Mouse (Mus musculus) intestine, embryonic 15.5 days (tissue): ENCODE data around the gene Ppp4r1. TPM values are rescaled to one million over a fixed set of nuclear protein-coding genes. Genes with fewer than 3 reads are reported as not detected.

Experiments
- ATAC-seq: fragments of 200-750 bp; cut with Nextera tagmentation; 2 replicates; pipeline ENCODE4 v1.8.0; 2017; ENCODE audit warnings: moderate TSS enrichment, moderate library complexity
- H3K27ac ChIP-seq: fragments of 300-500 bp; sonication (generic); 2 replicates; pipeline ENCODE4 v1.5.1; 2015; ENCODE audit warnings: mild to moderate bottlenecking, inconsistent platforms
- H3K27me3 ChIP-seq: fragments of 300-500 bp; sonication (generic); replicated peaks from 2 replicates; pipeline ENCODE4 v1.6.1; 2015; ENCODE audit warnings: inconsistent platforms
- H3K36me3 ChIP-seq: fragments of 300-500 bp; sonication (generic); 2 replicates; pipeline ENCODE4 v1.6.1; 2015; ENCODE audit warnings: inconsistent platforms
- H3K4me1 ChIP-seq: fragments of 300-500 bp; sonication (generic); replicated peaks from 2 replicates; pipeline ENCODE4 v1.6.1; 2015; ENCODE audit warnings: inconsistent platforms
- H3K4me2 ChIP-seq: fragments of 300-500 bp; sonication (generic); replicated peaks from 2 replicates; pipeline ENCODE4 v1.6.1; 2015; ENCODE audit warnings: mild to moderate bottlenecking, inconsistent platforms
- H3K4me3 ChIP-seq: fragments of 300-500 bp; sonication (generic); replicated peaks from 2 replicates; pipeline ENCODE4 v1.5.1; 2015; ENCODE audit warnings: inconsistent platforms
- H3K9ac ChIP-seq: fragments of 300-500 bp; sonication (generic); 2 replicates; pipeline ENCODE4 v1.6.1; 2015; ENCODE audit warnings: inconsistent platforms
- H3K9me3 ChIP-seq: fragments of 300-500 bp; sonication (generic); 2 replicates; pipeline ENCODE4 v1.6.1; 2016; ENCODE audit warnings: inconsistent platforms
- WGBS: fragments of 180-500 bp; shearing (Covaris S2); methylation state at CpG from one replicate; pipeline ENCODE4 v1.1.7; 2015; 5-methylcytosine and 5-hydroxymethylcytosine counted together
- polyA plus RNA-seq: library from polyadenylated mRNA; unstranded; fragments of >200 nt; fragmentation: Nextera tagmentation; extraction: Ambion mirVana; gene quantifications from 2 replicates; pipeline ENCODE4 v1.2.1, GENCODE M21; 2015

Gene Ppp4r1
- polyA plus RNA-seq, 1 experiment from 2014 or later: 35.1 TPM

- H3K36me3 ChIP-seq: peaks cover 15% of the 10 kb centered on the region
- no peak overlapping the region for H3K4me2 ChIP-seq
- ATAC-seq: no peak
- no peaks in the 10 kb centered on the region for H3K27me3 ChIP-seq
- 89% methylated on average over 10 of the region's 10 CpGs for WGBS
- no peaks in the 10 kb centered on the region for H3K9me3 ChIP-seq
- H3K27ac ChIP-seq: no peak overlapping the region
- no peak overlapping the region for H3K4me3 ChIP-seq
- H3K4me1 ChIP-seq: 0 out of 2 replicates have a peak, but pooled peaks cover 2% of the 10 kb centered on the region
- no peak overlapping the region for H3K9ac ChIP-seq
These were observed 41.9 kb downstream of the Ppp4r1 start for GRCm38 (mm10) chr17:65824246-65824645.

DNA sequence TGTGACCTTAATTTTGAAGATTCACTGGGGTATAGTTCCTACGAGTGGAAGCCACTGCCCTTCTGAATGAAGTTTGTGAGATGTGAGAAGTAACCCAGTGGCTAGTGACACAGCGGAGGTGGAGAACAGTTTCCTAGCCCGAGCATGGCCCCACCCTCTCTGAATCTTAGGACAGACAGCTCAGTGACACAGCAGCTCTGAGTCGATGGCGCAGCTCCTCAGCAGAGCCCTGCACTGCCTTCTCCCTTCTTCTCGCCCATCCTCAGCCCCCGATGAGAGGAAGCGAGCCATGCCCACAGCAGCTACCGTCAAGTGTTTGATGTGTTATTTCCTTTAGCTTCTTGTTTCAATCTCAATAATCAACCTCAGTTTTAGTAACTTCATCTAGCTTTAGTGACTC lies 43.9 kb downstream of the Ppp4r1 start:
- H3K36me3 ChIP-seq: peaks cover 19% of the 10 kb centered on the region
- H3K4me2 ChIP-seq: no peak overlapping the region
- no peak overlapping the region for H3K9ac ChIP-seq
- H3K27ac ChIP-seq: no peak overlapping the region
- 75% methylated on average over 9 of the region's 9 CpGs for WGBS
- H3K9me3 ChIP-seq: no peaks in the 10 kb centered on the region
- H3K4me1 ChIP-seq: 0 out of 2 replicates have a peak, but pooled peaks cover 2% of the 10 kb centered on the region
- no peak overlapping the region for H3K4me3 ChIP-seq
- no peak for ATAC-seq
- no peaks in the 10 kb centered on the region for H3K27me3 ChIP-seq

DNA sequence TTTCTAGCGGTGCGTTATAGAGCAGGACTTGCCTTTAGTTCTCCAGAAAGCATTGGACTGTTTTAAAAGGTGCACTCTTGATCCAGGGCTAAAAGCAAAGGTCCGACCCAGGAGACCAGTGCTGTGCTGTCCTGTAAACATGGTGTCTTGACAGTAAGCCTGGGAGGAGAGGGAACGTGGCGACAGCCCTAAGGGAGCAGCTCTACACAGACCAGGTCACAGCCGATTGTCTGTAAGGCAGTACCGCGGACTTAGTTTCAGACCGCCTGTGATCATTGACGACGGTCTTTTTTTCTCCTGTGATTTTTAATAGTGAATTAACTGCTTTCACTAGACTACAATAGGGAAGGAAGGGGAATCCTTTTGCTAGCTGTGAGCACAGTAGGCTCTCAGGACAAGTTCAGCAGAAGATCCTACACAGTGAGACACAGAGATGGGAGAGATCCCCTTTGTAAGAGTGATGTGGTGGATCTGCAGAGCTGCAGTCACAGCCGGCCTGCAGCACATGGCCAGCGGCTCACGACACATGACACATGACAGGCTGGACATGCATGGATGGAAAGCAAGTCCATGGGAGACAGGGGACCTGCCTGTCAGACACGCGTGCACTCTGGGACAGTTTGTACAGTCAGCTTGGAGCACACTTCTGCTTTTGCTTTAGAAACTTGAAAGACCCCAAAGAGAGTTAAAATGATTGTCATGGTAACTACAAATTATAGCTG lies 44.9 kb downstream of the Ppp4r1 start:
- H3K4me2 ChIP-seq: no peak overlapping the region
- H3K9ac ChIP-seq: no peak overlapping the region
- peaks cover 21% of the 10 kb centered on the region for H3K36me3 ChIP-seq
- H3K9me3 ChIP-seq: no peaks in the 10 kb centered on the region
- no peak for ATAC-seq
- H3K27me3 ChIP-seq: no peaks in the 10 kb centered on the region
- 0 out of 2 replicates have a peak, but pooled peaks cover 2% of the 10 kb centered on the region for H3K4me1 ChIP-seq
- H3K4me3 ChIP-seq: no peak overlapping the region
- WGBS: 94% methylated on average over 16 of the region's 16 CpGs
- no peak overlapping the region for H3K27ac ChIP-seq

DNA sequence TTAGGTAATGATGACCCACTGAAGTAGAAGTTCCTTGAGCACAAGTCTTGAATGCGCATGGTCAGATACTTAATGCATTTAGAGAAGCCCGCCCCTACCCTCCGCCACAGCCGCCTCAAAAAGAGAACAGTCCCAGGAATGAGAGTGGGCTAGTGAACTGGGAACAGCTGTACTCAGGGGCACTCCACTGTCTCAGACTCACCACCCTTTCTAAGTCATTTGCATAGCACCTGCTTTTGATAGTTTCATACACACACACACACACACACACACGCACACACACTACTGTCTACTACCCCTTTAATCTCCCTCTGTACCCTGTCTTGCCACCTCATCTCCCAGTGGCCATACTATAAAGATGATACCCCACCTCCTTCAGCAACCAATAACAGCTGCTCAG lies 45.5 kb downstream of the Ppp4r1 start:
- Histone ChIP-seq H3K9me3 (no peaks in the 10 kb centered on the region), H3K36me3 (peaks cover 21% of the 10 kb centered on the region), H3K27me3 (no peaks in the 10 kb centered on the region), H3K9ac (no peak overlapping the region), H3K27ac (no peak overlapping the region), H3K4me2 (no peak overlapping the region), H3K4me1 (0 out of 2 replicates have a peak, but pooled peaks cover 2% of the 10 kb centered on the region), H3K4me3 (no peak overlapping the region)
- ATAC-seq: no peak
- WGBS: 91% methylated on average over 5 of the region's 5 CpGs

- no peak overlapping the region for H3K27ac ChIP-seq
- no peak overlapping the region for H3K9ac ChIP-seq
- H3K36me3 ChIP-seq: peaks cover 32% of the 10 kb centered on the region
- no peaks in the 10 kb centered on the region for H3K9me3 ChIP-seq
- WGBS: 82% methylated on average over 11 of the region's 11 CpGs
- H3K4me3 ChIP-seq: no peak overlapping the region
- no peak overlapping the region for H3K4me2 ChIP-seq
- 0 out of 2 replicates have a peak, but pooled peaks cover 2% of the 10 kb centered on the region for H3K4me1 ChIP-seq
- no peaks in the 10 kb centered on the region for H3K27me3 ChIP-seq
- ATAC-seq: peak; percentile 52; the same call in 1 of the 2 replicates
These were observed 46.6 kb downstream of the Ppp4r1 start for GRCm38 (mm10) chr17:65828951-65829350.

- Histone ChIP-seq H3K4me1 (0 out of 2 replicates have a peak, but pooled peaks cover 2% of the 10 kb centered on the region), H3K4me3 (no peak overlapping the region), H3K4me2 (no peak overlapping the region), H3K36me3 (peaks cover 33% of the 10 kb centered on the region), H3K9ac (no peak overlapping the region), H3K27me3 (no peaks in the 10 kb centered on the region), H3K9me3 (no peaks in the 10 kb centered on the region), H3K27ac (no peak overlapping the region)
- ATAC-seq: 0 out of 2 replicates have a peak, but pooled peaks have one; percentile 53
- 78% methylated on average over 13 of the region's 13 CpGs for WGBS
These were observed 48.0 kb downstream of the Ppp4r1 start for GRCm38 (mm10) chr17:65830216-65830863.

DNA sequence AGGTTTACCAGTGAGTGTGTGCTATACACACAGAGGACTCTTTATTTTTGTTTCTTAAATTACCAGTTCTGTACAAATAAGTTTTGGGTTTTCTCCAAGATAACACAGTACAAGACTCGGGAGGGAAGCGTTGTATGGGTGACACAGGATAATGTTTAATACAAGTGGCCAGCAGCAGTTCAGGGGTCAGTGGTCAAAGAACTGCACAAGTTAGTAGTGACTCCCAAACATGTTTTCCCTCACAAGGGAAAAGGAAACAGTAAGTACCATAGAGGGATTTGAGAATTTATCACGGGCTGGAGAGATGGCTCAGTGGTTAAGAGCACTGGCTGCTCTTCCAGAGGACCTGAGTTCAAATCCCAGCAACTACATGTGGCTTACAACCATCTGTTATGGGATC lies 51.5 kb downstream of the Ppp4r1 start:
- ATAC-seq: no peak
- 0 out of 2 replicates have a peak, but pooled peaks cover 2% of the 10 kb centered on the region for H3K4me1 ChIP-seq
- H3K4me3 ChIP-seq: no peak overlapping the region
- H3K27ac ChIP-seq: no peak overlapping the region
- H3K27me3 ChIP-seq: no peaks in the 10 kb centered on the region
- no peak overlapping the region for H3K4me2 ChIP-seq
- H3K9me3 ChIP-seq: no peaks in the 10 kb centered on the region
- no peak overlapping the region for H3K9ac ChIP-seq
- peaks cover 56% of the 10 kb centered on the region for H3K36me3 ChIP-seq
- WGBS: 90% methylated on average over 3 of the region's 3 CpGs

DNA sequence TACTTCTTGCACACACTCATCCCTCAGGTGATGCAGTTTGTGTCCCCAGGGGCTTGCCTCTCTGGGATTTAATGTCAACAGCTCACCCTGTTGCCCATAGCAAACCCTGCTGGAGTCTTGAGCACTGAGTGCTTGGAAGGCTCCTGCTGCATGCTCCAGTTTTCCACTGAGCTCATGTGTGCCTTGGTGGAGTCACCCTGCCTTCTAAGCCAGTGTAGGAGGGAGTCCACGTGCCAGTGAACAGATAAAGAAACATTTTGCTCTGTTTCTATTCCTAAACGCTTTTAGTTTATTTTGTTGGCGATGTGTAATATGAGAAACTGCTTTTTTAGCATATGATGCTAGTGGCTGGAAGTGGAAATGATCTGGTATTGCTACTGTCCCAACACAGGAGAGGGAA lies 54.4 kb downstream of the Ppp4r1 start:
- no peaks in the 10 kb centered on the region for H3K4me1 ChIP-seq
- H3K27ac ChIP-seq: no peak overlapping the region
- H3K4me2 ChIP-seq: no peak overlapping the region
- H3K27me3 ChIP-seq: no peaks in the 10 kb centered on the region
- no peak overlapping the region for H3K9ac ChIP-seq
- 89% methylated on average over 3 of the region's 3 CpGs for WGBS
- H3K36me3 ChIP-seq: peaks cover 49% of the 10 kb centered on the region
- no peak overlapping the region for H3K4me3 ChIP-seq
- no peaks in the 10 kb centered on the region for H3K9me3 ChIP-seq
- ATAC-seq: no peak

- no peak for ATAC-seq
- Histone ChIP-seq H3K4me3 (no peak overlapping the region), H3K27ac (no peak overlapping the region), H3K9me3 (no peaks in the 10 kb centered on the region), H3K27me3 (no peaks in the 10 kb centered on the region), H3K4me2 (no peak overlapping the region), H3K4me1 (no peaks in the 10 kb centered on the region), H3K9ac (no peak overlapping the region), H3K36me3 (peaks cover 44% of the 10 kb centered on the region)
- 82% methylated on average over 7 of the region's 7 CpGs for WGBS
These were observed 57.3 kb downstream of the Ppp4r1 start for GRCm38 (mm10) chr17:65839541-65840256.

GRCm38 (mm10) chr17:65842669-65843381 lies 60.5 kb downstream of the Ppp4r1 start:
- Histone ChIP-seq H3K4me1 (no peaks in the 10 kb centered on the region), H3K4me3 (no peak overlapping the region), H3K36me3 (peaks cover 23% of the 10 kb centered on the region), H3K9me3 (no peaks in the 10 kb centered on the region), H3K4me2 (no peak overlapping the region), H3K27me3 (no peaks in the 10 kb centered on the region), H3K27ac (no peak overlapping the region), H3K9ac (no peak overlapping the region)
- ATAC-seq: peak; percentile 56
- WGBS: 82% methylated on average over 10 of the region's 10 CpGs

GRCm38 (mm10) chr17:65845423-65845822 lies 63.0 kb downstream of the Ppp4r1 start:
- Histone ChIP-seq H3K4me2 (no peak overlapping the region), H3K4me3 (no peak overlapping the region), H3K9ac (no peak overlapping the region), H3K9me3 (no peaks in the 10 kb centered on the region), H3K4me1 (no peaks in the 10 kb centered on the region), H3K27me3 (no peaks in the 10 kb centered on the region), H3K36me3 (peaks cover 23% of the 10 kb centered on the region), H3K27ac (no peak overlapping the region)
- ATAC-seq: no peak
- 89% methylated on average over 6 of the region's 6 CpGs for WGBS
